Mouse (Mus musculus) forebrain, embryonic 10.5 days (tissue): ENCODE measurements at regions not wholly inside any gene's neighbourhood (a gene's known extent, or its start where the extent isn't known, plus 50 kb on each side); places are given as distances from the start of the nearest gene placed in this dataset.
A peak's percentile ranks its signal among the peaks of the same experiment; 100 is the strongest.

Experiments used
- DNase-seq: peaks from one replicate; pipeline ENCODE4 v3.0.0-alpha.2; 2017; ENCODE audit warnings: low spot score; ENCODE audit errors: extremely low spot score
- H3K27ac ChIP-seq: fragments of 300-500 bp; sonication (generic); 2 replicates; pipeline ENCODE4 v1.5.1; 2016; ENCODE audit warnings: mild to moderate bottlenecking
- H3K27me3 ChIP-seq: fragments of 300-500 bp; sonication (generic); 2 replicates; pipeline ENCODE4 v1.6.1; 2016; ENCODE audit warnings: mild to moderate bottlenecking; ENCODE audit not compliant: poor library complexity, severe bottlenecking
- H3K36me3 ChIP-seq: fragments of 300-500 bp; sonication (generic); replicated peaks from 2 replicates; pipeline ENCODE4 v1.6.1; 2016; ENCODE audit warnings: mild to moderate bottlenecking, moderate library complexity
- H3K4me1 ChIP-seq: fragments of 300-500 bp; sonication (generic); 2 replicates; pipeline ENCODE4 v1.6.1; 2016
- H3K4me3 ChIP-seq: fragments of 300-500 bp; sonication (generic); 2 replicates; pipeline ENCODE4 v1.5.1; 2016; ENCODE audit warnings: mild to moderate bottlenecking, moderate library complexity
- H3K9me3 ChIP-seq: fragments of 300-500 bp; sonication (generic); 2 replicates; pipeline ENCODE4 v1.6.1; 2016; ENCODE audit warnings: mild to moderate bottlenecking, moderate library complexity
- WGBS: fragments of 180-500 bp; shearing (Covaris S2); methylation state at CpG from one replicate; pipeline ENCODE4 v1.1.7; 2016; 5-methylcytosine and 5-hydroxymethylcytosine counted together

- Histone ChIP-seq H3K4me3 (no peak overlapping the region), H3K27me3 (no peaks in the 10 kb centered on the region), H3K9me3 (no peaks in the 10 kb centered on the region), H3K27ac (no peak overlapping the region), H3K36me3 (no peaks in the 10 kb centered on the region), H3K4me1 (peaks cover 8% of the 10 kb centered on the region; the same call in 1 of the 2 replicates)
- WGBS: 82% methylated on average over 5 of the region's 5 CpGs
- DNase-seq: no peak
These were observed 130.1 kb upstream of the Rpl34 start for GRCm38 (mm10) chr3:130860315-130860714.

DNA sequence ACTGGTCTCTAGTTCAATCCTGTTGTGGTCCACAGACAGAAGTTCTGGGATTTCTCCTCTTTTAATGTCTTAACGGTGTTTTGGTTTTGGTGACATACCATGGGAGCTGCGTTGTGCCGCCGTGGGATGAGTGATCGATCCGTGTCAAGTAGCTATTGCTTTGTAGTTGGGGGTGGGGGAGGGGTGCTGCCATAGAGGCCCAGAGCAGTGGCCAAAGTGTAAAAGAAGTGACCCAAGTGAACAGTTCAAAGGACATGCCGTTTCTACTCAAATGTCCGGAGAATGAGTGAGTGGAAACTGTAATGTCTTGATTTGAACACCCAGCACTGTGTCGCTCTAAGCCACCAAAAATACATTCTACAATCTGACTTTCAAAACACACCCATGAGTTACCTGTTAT lies 123.7 kb upstream of the Rpl34 start:
- H3K27ac ChIP-seq: no peak overlapping the region
- WGBS: 93% methylated on average over 9 of the region's 9 CpGs
- no peak for DNase-seq

GRCm38 (mm10) chr3:130850766-130851308 lies 120.6 kb upstream of the Rpl34 start:
- 82% methylated on average over 5 of the region's 5 CpGs for WGBS
- H3K4me3 ChIP-seq: no peak overlapping the region
- H3K36me3 ChIP-seq: no peaks in the 10 kb centered on the region
- H3K9me3 ChIP-seq: no peaks in the 10 kb centered on the region
- H3K4me1 ChIP-seq: no peaks in the 10 kb centered on the region
- H3K27me3 ChIP-seq: no peaks in the 10 kb centered on the region
- DNase-seq: no peak
- no peak overlapping the region for H3K27ac ChIP-seq

More for the DNA sequence above, 123.7 kb upstream of the Rpl34 start:
- Histone ChIP-seq H3K27me3 (no peaks in the 10 kb centered on the region), H3K4me1 (peaks cover 8% of the 10 kb centered on the region; the same call in 1 of the 2 replicates), H3K4me3 (no peak overlapping the region), H3K36me3 (no peaks in the 10 kb centered on the region), H3K9me3 (no peaks in the 10 kb centered on the region)

DNA sequence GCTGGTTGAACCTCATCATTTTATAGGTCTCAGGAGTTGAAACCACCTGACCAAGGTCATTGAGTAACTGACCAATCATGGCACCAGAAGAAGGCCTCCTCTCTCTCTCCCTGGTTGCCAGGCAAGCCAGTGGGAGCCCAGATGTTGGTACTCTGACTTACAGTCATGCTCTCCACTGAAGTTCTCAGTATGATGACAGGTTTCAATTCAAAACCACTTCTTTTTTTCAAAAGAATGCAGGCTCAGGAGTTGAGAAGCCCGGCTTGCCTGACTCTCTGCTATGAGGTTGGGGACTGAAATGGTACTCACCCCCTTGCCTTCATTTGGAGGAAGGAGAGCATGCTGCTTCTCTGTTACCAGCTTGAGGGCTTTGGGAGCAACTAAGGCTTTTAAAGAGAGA lies 111.6 kb upstream of the Rpl34 start:
- H3K4me1 ChIP-seq: peaks cover 10% of the 10 kb centered on the region
- H3K9me3 ChIP-seq: no peaks in the 10 kb centered on the region
- WGBS: 85% methylated on average over 1 of the region's 1 CpGs

DNA sequence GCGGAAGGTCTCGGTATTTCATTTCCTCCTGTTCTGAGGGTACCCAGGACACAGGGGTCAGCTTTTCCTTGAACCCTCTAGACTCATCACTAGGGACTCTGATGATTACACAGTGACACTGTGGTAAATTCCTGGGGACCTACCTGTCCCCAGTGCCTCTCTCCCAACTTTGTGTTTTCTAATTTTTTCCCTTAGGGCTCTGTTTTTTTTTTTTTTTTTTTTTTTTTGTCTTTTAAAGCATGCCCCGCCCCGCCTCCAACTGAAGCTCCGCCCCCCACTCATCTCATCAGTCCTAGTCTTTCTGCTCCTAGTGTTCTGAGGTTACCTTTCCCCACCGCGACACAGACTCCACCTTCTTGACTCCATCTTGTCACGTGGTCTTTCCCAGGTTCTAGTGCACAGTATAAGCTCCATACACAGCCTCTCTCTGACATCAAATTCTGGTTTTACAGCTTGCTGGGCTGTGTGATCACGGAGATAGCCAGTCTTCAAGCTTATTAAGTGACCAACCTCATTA lies 109.8 kb upstream of the Rpl34 start:
- Histone ChIP-seq H3K9me3 (no peaks in the 10 kb centered on the region), H3K4me3 (no peak overlapping the region), H3K27me3 (no peaks in the 10 kb centered on the region), H3K27ac (no peak overlapping the region), H3K4me1 (peaks cover 13% of the 10 kb centered on the region), H3K36me3 (no peaks in the 10 kb centered on the region)
- 82% methylated on average over 9 of the region's 9 CpGs for WGBS
- DNase-seq: no peak

More for the DNA sequence above, 111.6 kb upstream of the Rpl34 start:
- no peak overlapping the region for H3K4me3 ChIP-seq
- H3K27me3 ChIP-seq: no peaks in the 10 kb centered on the region
- no peak overlapping the region for H3K27ac ChIP-seq
- H3K36me3 ChIP-seq: no peaks in the 10 kb centered on the region
- no peak for DNase-seq

DNA sequence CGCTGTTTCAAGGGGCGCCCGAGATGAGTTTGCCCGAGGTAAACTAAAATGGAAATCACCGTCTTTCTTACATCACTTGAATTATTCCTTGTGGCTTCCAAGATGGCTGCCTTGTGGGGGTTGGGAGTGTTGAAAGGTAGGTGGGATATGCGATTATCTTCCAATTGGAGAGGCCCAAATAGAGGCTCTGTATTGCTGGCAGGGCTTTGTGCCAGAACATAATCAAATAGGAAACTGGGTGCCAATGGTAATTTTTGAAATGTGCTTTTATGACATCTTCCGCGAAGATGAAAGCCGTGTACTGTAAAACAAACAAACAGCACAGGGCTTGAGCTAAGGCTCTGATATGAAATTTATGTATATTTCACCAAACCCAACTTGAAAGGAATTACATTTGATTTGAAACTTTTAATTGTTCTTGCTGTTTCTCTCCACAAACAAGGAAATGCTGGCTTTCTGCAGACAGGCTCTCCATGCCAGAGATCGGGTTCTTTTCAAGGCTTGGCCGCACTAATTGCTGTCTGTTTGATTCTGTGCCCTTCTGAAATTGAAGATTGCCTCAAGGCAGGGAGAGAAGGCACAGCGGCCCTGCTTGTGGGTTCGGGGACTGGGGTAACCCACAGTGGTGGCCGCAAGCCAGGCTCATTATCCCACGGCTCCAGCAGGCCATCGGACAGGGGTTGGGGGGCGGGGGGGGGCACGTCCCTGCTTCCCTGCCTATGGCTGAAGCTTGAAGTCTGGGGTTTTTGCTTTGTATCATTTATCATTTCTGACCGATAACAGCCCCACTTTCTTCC lies 108.6 kb upstream of the Rpl34 start:
- 75% methylated on average over 19 of the region's 19 CpGs for WGBS
- Histone ChIP-seq H3K27ac (peak overlapping the region; percentile 62; the same call in 1 of the 2 replicates), H3K4me3 (no peak overlapping the region), H3K36me3 (no peaks in the 10 kb centered on the region), H3K27me3 (no peaks in the 10 kb centered on the region), H3K9me3 (no peaks in the 10 kb centered on the region), H3K4me1 (peaks cover 15% of the 10 kb centered on the region)
- DNase-seq: no peak

DNA sequence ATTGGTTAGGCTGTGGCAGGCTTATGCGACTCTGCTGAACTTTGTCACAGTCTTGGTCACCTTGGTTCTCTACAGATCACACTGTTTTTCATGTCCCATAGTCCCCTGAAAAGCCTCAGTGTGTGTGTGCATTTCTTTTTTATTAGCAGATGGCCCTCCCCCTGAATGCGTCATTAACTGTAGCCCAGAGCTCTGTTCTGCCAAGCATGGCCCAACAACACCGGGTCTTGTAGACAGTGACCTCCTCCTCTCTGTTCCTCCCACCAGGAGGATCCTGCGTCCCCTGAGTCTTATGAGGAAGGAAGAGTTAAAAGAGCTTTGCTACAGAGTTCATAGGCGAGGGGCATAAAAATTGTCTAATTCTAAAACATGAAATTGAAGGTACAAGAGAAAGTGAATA lies 103.5 kb upstream of the Rpl34 start:
- Histone ChIP-seq H3K27ac (peak overlapping the region; percentile 15; the same call in 1 of the 2 replicates), H3K4me1 (peaks cover 22% of the 10 kb centered on the region), H3K27me3 (no peaks in the 10 kb centered on the region), H3K4me3 (no peak overlapping the region), H3K36me3 (no peaks in the 10 kb centered on the region), H3K9me3 (no peaks in the 10 kb centered on the region)
- WGBS: 78% methylated on average over 5 of the region's 5 CpGs
- no peak for DNase-seq

DNA sequence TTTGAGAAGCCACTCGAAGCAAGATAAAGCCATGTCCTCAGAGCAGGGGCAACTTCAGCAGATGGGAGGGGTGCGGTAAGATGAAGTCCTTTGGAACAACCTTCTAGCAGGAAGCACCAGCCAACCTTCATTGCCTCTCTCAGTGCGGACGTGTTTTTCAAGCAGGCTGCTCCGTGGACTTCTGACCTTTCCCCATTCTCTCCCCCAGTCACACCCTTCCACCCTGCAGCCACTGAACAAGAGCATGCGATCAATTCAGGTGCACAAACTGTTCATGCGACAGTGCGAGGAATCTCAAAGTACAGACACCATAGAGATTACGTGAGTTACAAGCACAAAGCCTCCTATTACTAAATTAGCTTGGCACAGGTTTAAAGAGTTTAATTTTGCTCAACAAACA lies 102.9 kb upstream of the Rpl34 start:
- DNase-seq: no peak
- peak overlapping the region; percentile 15; the same call in 1 of the 2 replicates for H3K27ac ChIP-seq
- peaks cover 21% of the 10 kb centered on the region for H3K4me1 ChIP-seq
- 75% methylated on average over 9 of the region's 9 CpGs for WGBS
- no peaks in the 10 kb centered on the region for H3K9me3 ChIP-seq
- H3K36me3 ChIP-seq: no peaks in the 10 kb centered on the region
- no peak overlapping the region for H3K4me3 ChIP-seq
- no peaks in the 10 kb centered on the region for H3K27me3 ChIP-seq

DNA sequence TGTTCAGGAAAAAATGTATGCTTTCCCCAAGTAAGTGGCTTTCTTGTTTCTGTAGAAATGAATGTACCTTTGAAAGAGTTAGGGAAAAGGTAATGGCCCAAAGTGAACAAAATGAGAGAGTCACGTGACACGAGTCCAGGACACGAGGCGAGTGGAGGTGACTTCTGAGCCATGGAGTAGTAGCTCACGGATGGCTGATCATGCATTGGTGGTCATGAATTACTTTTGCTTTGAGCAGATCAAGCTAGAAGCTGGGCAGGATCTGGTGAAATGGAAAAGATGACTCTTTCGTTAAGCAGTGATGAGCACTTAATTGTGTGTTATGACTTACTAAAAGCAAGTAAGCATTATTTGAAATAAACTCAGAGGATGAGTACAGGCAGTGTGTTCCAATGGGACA lies 101.6 kb upstream of the Rpl34 start:
- Histone ChIP-seq H3K9me3 (no peaks in the 10 kb centered on the region), H3K4me1 (peaks cover 17% of the 10 kb centered on the region), H3K36me3 (no peaks in the 10 kb centered on the region), H3K27me3 (no peaks in the 10 kb centered on the region), H3K4me3 (no peak overlapping the region), H3K27ac (no peak overlapping the region)
- DNase-seq: no peak
- WGBS: 87% methylated on average over 6 of the region's 6 CpGs

DNA sequence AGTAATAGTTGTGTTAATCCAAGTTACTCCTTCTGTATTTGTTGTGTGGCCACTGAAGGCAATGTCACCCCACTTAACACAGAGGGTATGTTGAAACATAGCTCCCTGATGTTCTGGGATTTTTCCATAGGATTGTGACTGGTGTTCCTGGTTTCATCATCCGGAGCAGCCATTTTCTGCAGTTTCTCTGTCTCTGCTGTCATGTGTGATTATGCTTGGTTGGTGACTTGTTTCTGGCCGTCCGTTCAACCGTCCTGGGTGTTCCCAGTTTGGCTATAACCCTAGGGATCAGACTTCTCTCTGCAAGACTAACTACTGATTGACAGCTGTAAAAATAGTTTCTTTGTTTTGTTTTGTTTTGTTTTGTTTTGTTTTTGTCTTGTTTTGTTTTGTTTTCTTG lies 98.1 kb upstream of the Rpl34 start:
- H3K4me1 ChIP-seq: peaks cover 11% of the 10 kb centered on the region
- no peak overlapping the region for H3K27ac ChIP-seq
- no peaks in the 10 kb centered on the region for H3K27me3 ChIP-seq
- H3K9me3 ChIP-seq: no peaks in the 10 kb centered on the region
- DNase-seq: no peak
- no peak overlapping the region for H3K4me3 ChIP-seq
- WGBS: 83% methylated on average over 4 of the region's 4 CpGs
- no peaks in the 10 kb centered on the region for H3K36me3 ChIP-seq

- no peak overlapping the region for H3K4me3 ChIP-seq
- H3K4me1 ChIP-seq: peaks cover 6% of the 10 kb centered on the region
- H3K27me3 ChIP-seq: no peaks in the 10 kb centered on the region
- no peaks in the 10 kb centered on the region for H3K36me3 ChIP-seq
- WGBS: 80% methylated on average over 4 of the region's 4 CpGs
- no peaks in the 10 kb centered on the region for H3K9me3 ChIP-seq
- H3K27ac ChIP-seq: no peak overlapping the region
- DNase-seq: no peak
These were observed 97.7 kb upstream of the Rpl34 start for GRCm38 (mm10) chr3:130827934-130828333.

DNA sequence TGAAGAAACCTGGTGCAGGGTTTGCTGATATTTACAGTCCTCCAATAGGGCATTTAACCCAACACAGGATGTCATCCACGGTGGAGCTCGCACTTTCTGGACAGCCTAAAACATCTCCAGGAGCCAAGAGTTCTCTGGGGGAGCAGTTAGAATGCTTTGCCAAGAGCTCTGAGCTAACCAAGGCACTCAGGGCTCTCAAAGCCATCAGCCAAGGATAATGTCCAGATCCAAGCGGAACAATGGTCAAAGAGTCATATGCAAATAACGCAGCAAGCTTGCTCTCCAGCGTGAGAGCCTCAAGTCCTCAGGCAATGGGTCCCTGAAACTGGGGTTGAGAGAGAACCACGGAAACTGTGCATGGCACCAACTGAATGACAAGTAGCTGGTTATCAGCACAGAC lies 96.8 kb upstream of the Rpl34 start:
- no peak overlapping the region for H3K27ac ChIP-seq
- DNase-seq: no peak
- no peaks in the 10 kb centered on the region for H3K36me3 ChIP-seq
- H3K27me3 ChIP-seq: no peaks in the 10 kb centered on the region
- no peak overlapping the region for H3K4me3 ChIP-seq
- H3K4me1 ChIP-seq: peaks cover 3% of the 10 kb centered on the region; the same call in 1 of the 2 replicates
- 82% methylated on average over 6 of the region's 6 CpGs for WGBS
- no peaks in the 10 kb centered on the region for H3K9me3 ChIP-seq

GRCm38 (mm10) chr3:130819837-130820098 lies 89.6 kb upstream of the Rpl34 start:
- Histone ChIP-seq H3K27me3 (no peaks in the 10 kb centered on the region), H3K36me3 (no peaks in the 10 kb centered on the region), H3K27ac (no peak overlapping the region), H3K4me3 (no peak overlapping the region), H3K9me3 (no peaks in the 10 kb centered on the region), H3K4me1 (peaks cover 16% of the 10 kb centered on the region)
- WGBS: 83% methylated on average over 9 of the region's 9 CpGs
- no peak for DNase-seq
